Mouse (Mus musculus) heart, embryonic 12.5 days (tissue): ENCODE data around the gene Rabep1. TPM values are rescaled to one million over a fixed set of nuclear protein-coding genes. Genes with fewer than 3 reads are reported as not detected.
A peak's percentile ranks its signal among the peaks of the same experiment; 100 is the strongest.

Source experiments
- ATAC-seq: fragments of 200-750 bp; cut with Nextera tagmentation; 2 replicates; pipeline ENCODE4 v1.8.0; 2017; ENCODE audit warnings: moderate TSS enrichment, moderate library complexity; ENCODE audit not compliant: insufficient number of reproducible peaks, low FRiP score
- H3K27ac ChIP-seq: fragments of 300-500 bp; sonication (generic); 2 replicates; pipeline ENCODE4 v1.5.1; 2016; ENCODE audit warnings: mild to moderate bottlenecking, moderate library complexity; ENCODE audit not compliant: poor library complexity, severe bottlenecking
- H3K27me3 ChIP-seq: fragments of 300-500 bp; sonication (generic); replicated peaks from 2 replicates; pipeline ENCODE4 v1.6.1; 2016; ENCODE audit warnings: mild to moderate bottlenecking, moderate library complexity
- H3K36me3 ChIP-seq: fragments of 300-500 bp; sonication (generic); 2 replicates; pipeline ENCODE4 v1.6.1; 2016; ENCODE audit warnings: mild to moderate bottlenecking, moderate library complexity
- H3K4me1 ChIP-seq: fragments of 300-500 bp; sonication (generic); replicated peaks from 2 replicates; pipeline ENCODE4 v1.6.1; 2016; ENCODE audit warnings: mild to moderate bottlenecking
- H3K4me2 ChIP-seq: fragments of 300-500 bp; sonication (generic); 2 replicates; pipeline ENCODE4 v1.6.1; 2016; ENCODE audit warnings: mild to moderate bottlenecking, moderate library complexity
- H3K4me3 ChIP-seq: fragments of 300-500 bp; sonication (generic); 2 replicates; pipeline ENCODE4 v1.5.1; 2016; ENCODE audit warnings: mild to moderate bottlenecking
- H3K9ac ChIP-seq: fragments of 300-500 bp; sonication (generic); 2 replicates; pipeline ENCODE4 v1.6.1; 2016; ENCODE audit warnings: mild to moderate bottlenecking, moderate library complexity
- H3K9me3 ChIP-seq: fragments of 300-500 bp; sonication (generic); replicated peaks from 2 replicates; pipeline ENCODE4 v1.6.1; 2016; ENCODE audit warnings: mild to moderate bottlenecking, moderate library complexity
- WGBS: fragments of 180-500 bp; shearing (Covaris S2); methylation state at CpG from one replicate; pipeline ENCODE4 v1.1.7; 2016; 5-methylcytosine and 5-hydroxymethylcytosine counted together
- polyA plus RNA-seq: library from polyadenylated mRNA; unstranded; fragments of >200 nt; fragmentation: Nextera tagmentation; extraction: Ambion mirVana; gene quantifications from 2 replicates; pipeline ENCODE4 v1.2.1, GENCODE M21; 2016

The Rabep1 gene
- polyA plus RNA-seq, 1 experiment from 2014 or later, result 35.1 TPM

GRCm38 (mm10) chr11:70980232-70980631 lies 135.7 kb downstream of the Rabep1 start:
- no peak overlapping the region for H3K27ac ChIP-seq
- H3K4me2 ChIP-seq, result no peak overlapping the region
- ATAC-seq, result no peak
- WGBS, result 90% methylated on average over 6 of the region's 6 CpGs
- H3K36me3 ChIP-seq, result peaks cover 69% of the 10 kb centered on the region
- H3K27me3 ChIP-seq, result no peaks in the 10 kb centered on the region
- no peak overlapping the region for H3K4me3 ChIP-seq
- peaks cover 12% of the 10 kb centered on the region for H3K4me1 ChIP-seq
- H3K9ac ChIP-seq, result no peak overlapping the region
- no peaks in the 10 kb centered on the region for H3K9me3 ChIP-seq

GRCm38 (mm10) chr11:70980751-70981510 lies 136.4 kb downstream of the Rabep1 start:
- Histone ChIP-seq H3K9ac (no peak overlapping the region), H3K27me3 (no peaks in the 10 kb centered on the region), H3K4me1 (peaks cover 12% of the 10 kb centered on the region), H3K9me3 (no peaks in the 10 kb centered on the region), H3K4me2 (0 out of 2 replicates have a peak overlapping the region, but pooled peaks have one; percentile 78), H3K27ac (no peak overlapping the region), H3K4me3 (no peak overlapping the region), H3K36me3 (peaks cover 69% of the 10 kb centered on the region)
- 86% methylated on average over 14 of the region's 14 CpGs for WGBS
- no peak for ATAC-seq

- no peaks in the 10 kb centered on the region for H3K9me3 ChIP-seq
- WGBS, result 6% methylated on average over 12 of the region's 12 CpGs
- no peak overlapping the region for H3K27ac ChIP-seq
- peak overlapping the region; percentile 97 for H3K4me3 ChIP-seq
- peaks cover 69% of the 10 kb centered on the region for H3K36me3 ChIP-seq
- H3K9ac ChIP-seq, result peak overlapping the region; percentile 96
- peak overlapping the region; percentile 78 for H3K4me2 ChIP-seq
- peaks cover 12% of the 10 kb centered on the region for H3K4me1 ChIP-seq
- H3K27me3 ChIP-seq, result no peaks in the 10 kb centered on the region
- ATAC-seq, result no peak
Measured at GRCm38 (mm10) chr11:70982030-70982429, 137.5 kb downstream of the Rabep1 start.

- peak; percentile 94 for ATAC-seq
- Histone ChIP-seq H3K27ac (peak within 1 kb of the TSS; percentile 65), H3K36me3 (peaks cover 69% of the 10 kb centered on the region), H3K4me1 (peaks cover 12% of the 10 kb centered on the region), H3K4me2 (peak within 1 kb of the TSS; percentile 78), H3K27me3 (no peaks in the 10 kb centered on the region), H3K4me3 (peak within 1 kb of the TSS; percentile 97), H3K9ac (peak within 1 kb of the TSS; percentile 96), H3K9me3 (no peaks in the 10 kb centered on the region)
- under 1% methylated on average over 64 of the region's 64 CpGs for WGBS
Measured at GRCm38 (mm10) chr11:70982557-70983228, 138.1 kb downstream of the Rabep1 start, which contains the start of gene C1qbp. Gene C1qbp (minus strand): TSS chr11:70983026.

Other genes with a start within 250 kb of the Rabep1 start
- gene 4930544D05Rik, start 228.9 kb upstream of the Rabep1 start, polyA plus RNA-seq, result not detected in 2 replicates
- 0.37 TPM in 1 of 2 replicates, not detected in the other for gene Chrne, start 225.6 kb upstream of the Rabep1 start, polyA plus RNA-seq
- gene Gp1ba, start 205.7 kb upstream of the Rabep1 start, polyA plus RNA-seq, result 1.4 and 2.2 TPM in 2 replicates
- 67.4 and 70.1 TPM in 2 replicates for gene Rnf167, start 197.5 kb upstream of the Rabep1 start, polyA plus RNA-seq
- 227 and 229 TPM in 2 replicates for gene Slc25a11, start 197.3 kb upstream of the Rabep1 start, polyA plus RNA-seq
- 1,661 and 1,678 TPM in 2 replicates for gene Pfn1, start 190.1 kb upstream of the Rabep1 start, polyA plus RNA-seq
- gene Eno3, start 187.6 kb upstream of the Rabep1 start, polyA plus RNA-seq, result 238 and 239 TPM in 2 replicates
- 164 and 170 TPM in 2 replicates for gene Spag7, start 175.4 kb upstream of the Rabep1 start, polyA plus RNA-seq
- 10.9 and 16.5 TPM in 2 replicates for gene Camta2, start 156.7 kb upstream of the Rabep1 start, polyA plus RNA-seq
- 1.7 and 1.8 TPM in 2 replicates for gene Inca1, start 144.6 kb upstream of the Rabep1 start, polyA plus RNA-seq
- gene Kif1c, start 144.2 kb upstream of the Rabep1 start, polyA plus RNA-seq, result 3.9 and 4.5 TPM in 2 replicates
- 7.3 and 8.3 TPM in 2 replicates for gene Zfp3, start 80.6 kb upstream of the Rabep1 start, polyA plus RNA-seq
- gene Scimp, start 32.2 kb upstream of the Rabep1 start, polyA plus RNA-seq, result not detected in 2 replicates
- gene Nup88, start 125.2 kb downstream of the Rabep1 start, polyA plus RNA-seq, result 118 and 120 TPM in 2 replicates
- 49.0 and 51.2 TPM in 2 replicates for gene Rpain, start 125.4 kb downstream of the Rabep1 start, polyA plus RNA-seq
- 293 and 299 TPM in 2 replicates for gene C1qbp, start 138.2 kb downstream of the Rabep1 start, polyA plus RNA-seq
- gene Dhx33, start 159.7 kb downstream of the Rabep1 start, polyA plus RNA-seq, result 18.8 and 20.1 TPM in 2 replicates
- gene Mis12, start 174.8 kb downstream of the Rabep1 start, polyA plus RNA-seq, result 25.5 and 27.3 TPM in 2 replicates
- gene Derl2, start 175.1 kb downstream of the Rabep1 start, polyA plus RNA-seq, result 35.2 and 40.9 TPM in 2 replicates
- gene 6330403K07Rik, start 188.7 kb downstream of the Rabep1 start, polyA plus RNA-seq, result 42.9 and 44.4 TPM in 2 replicates